Mouse (Mus musculus) cerebellum, adult (tissue): ENCODE measurements around the gene Siglece.

ENCODE experiments used
- ATAC-seq: cut with Nextera tagmentation; 2 replicates; pipeline ENCODE4 v1.9.2; 2017; ENCODE audit warnings: mild to moderate bottlenecking, moderate library complexity, mixed read lengths; ENCODE audit not compliant: insufficient number of reproducible peaks, low FRiP score, low TSS enrichment

Siglece gene

DNA sequence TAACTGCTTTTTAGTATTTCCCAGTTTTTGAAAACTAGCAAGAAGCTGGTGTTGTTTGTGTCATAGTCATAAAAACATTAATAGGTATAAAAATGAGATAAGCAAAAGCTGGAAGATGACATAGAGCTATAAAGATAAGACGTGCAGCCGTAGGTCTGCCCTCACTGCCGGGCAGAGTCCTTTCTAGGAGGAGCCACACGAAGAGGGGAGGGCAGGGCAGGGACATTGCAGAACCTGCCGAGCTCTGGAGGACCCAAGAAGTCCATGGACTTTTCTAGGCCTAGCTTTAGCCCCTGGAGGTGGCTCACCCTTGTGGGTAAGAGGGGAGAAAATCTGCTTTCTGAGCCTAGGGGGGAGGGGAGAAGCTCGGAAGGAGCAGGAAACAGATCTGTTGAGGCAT lies 25.5 kb downstream of the Siglece start, which contains the start of gene Ceacam18:
Gene Ceacam18, plus strand, starts transcription at position 208 of the 400 bp plus-strand sequence.
- ATAC-seq = no peak

DNA sequence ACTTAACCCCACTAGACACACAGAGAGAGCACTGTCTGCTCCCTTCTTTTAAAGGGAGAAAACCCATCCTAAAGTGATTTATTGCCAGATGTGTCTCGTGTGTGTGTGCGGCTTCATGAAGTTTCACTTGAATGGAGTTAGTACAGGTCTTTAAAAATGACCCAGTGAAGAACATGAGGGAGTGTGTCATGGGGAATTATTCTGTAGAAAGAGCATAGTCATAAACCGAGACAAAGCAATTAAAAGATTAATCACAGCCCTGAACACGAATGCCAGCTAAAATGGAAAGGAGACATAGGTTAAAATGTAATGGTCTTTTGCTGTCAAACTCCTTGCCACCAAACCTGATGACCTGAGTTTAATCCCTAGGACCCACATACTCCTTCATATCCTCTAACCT lies 26.0 kb downstream of the Siglece start:
- ATAC-seq = no peak

DNA sequence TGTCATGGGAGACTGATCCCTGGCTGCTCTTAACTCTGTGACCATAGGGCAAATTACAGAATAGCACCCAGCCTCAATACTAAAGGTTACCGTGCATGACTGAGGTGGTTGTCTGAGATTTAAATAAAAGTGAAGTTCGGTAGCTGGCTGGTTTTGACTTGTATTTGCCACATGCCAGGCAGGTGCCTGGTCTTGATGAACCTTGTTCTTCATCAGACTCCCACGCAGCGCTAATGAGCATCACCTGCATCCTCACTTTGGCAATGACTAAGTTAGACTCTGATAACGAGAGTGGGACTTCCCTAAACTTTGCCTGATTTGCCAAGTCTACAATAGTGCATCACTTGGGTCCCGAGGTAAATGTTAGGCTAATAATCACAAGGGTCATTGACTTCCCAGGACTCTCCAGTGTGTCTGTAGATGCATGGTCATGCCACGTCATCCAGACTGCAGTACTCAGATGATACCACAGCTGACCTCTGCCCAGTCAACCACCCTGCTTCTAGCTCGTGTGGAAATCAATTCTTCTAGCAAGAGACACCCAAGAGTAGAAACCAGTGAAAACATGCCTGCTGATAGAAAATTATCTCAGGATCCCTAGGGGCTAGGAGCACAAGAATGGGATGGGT lies 34.1 kb downstream of the Siglece start:
- no peak for ATAC-seq

DNA sequence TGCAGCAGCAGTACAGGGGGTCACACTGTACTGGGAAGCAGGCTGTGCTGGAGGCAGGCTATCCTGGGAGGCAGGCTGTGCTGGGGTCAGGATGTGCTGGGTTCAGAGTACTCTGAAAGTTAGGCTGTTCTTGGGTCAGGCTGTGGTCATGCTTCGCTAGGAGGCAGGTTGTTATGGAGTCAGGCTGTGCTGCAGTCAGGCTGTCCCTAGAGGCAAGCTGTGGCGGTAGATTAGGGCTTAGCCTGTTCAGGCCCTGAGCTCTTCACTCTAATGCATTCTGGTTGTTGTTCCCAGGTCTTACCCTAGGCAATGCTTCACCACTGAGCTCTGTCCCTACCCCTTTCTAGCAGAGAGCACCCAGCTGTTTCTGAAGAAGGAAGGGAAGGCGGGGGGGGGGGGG lies 34.9 kb downstream of the Siglece start:
- ATAC-seq = no peak

DNA sequence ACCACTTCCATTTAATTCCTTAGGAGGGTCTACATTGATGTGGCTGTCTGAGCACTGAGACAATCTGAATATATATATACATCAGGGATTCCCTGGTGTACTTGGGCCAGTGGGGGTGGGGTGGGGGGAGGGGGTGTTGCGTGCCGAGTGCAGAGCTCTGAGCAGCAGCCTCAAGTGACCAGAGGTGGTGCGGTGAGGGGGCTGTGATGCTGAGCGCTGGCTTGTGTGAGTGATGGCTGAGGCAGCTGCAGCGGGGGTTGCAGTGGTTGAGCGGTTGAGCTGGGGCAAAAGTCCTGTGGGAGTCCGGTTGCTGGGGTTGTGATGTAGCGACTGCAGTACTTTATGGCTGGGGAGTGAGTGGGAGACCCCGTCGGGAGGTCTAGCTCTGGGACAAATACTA lies 36.1 kb downstream of the Siglece start:
- no peak for ATAC-seq

DNA sequence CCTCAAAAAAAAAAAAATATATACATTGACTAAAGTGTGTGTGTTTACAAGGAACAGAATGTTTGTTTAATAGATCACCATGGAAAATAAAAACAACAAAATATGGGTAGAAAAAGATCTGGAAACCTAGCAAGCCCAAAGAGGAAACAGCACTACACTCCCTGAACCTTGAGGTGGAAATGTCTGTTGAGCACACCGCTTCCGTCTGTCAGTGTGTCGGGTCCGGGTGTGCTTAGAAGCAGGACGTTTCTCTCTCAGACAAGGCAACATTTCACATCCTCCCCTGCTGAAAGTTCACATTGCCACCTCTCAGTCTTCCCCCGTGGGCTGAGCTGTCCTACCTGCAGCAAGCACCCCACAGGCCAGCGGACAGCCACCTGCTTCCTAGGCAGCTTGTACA lies 37.0 kb downstream of the Siglece start:
- no peak for ATAC-seq

DNA sequence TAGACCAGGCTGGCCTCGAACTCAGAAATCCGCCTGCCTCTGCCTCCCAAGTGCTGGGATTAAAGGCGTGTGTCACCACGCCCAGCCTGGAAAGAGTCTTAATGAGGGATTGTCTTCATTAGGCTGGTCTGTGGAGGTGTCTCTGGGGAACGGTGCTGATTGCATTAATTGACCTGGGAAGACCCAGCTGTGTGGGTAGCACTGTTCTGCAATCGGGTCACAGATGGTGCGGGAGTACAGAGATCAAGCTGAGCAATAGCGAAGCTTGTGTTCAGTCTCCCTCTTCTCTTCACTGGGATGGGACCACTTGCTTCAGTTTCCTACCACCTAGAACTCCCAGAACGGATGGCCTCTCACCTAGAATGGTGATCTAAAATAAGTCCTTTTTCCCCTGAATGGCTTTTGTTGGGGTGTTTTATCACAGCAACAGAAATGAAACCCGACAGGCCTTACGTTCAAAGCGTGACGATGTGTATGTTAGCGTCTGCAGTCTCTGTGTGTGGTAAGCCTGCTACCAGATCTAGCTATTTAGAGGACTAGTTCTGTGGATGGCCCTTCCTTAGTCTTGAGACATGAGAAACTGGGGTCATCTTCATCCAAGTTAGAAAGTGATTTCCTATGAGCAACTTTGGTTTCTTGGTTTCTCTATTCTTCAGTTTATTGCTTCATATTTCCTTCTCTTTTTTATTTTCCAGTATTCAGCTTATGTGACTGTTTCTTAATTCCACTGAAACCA lies 46.0 kb downstream of the Siglece start:
- ATAC-seq = no peak

DNA sequence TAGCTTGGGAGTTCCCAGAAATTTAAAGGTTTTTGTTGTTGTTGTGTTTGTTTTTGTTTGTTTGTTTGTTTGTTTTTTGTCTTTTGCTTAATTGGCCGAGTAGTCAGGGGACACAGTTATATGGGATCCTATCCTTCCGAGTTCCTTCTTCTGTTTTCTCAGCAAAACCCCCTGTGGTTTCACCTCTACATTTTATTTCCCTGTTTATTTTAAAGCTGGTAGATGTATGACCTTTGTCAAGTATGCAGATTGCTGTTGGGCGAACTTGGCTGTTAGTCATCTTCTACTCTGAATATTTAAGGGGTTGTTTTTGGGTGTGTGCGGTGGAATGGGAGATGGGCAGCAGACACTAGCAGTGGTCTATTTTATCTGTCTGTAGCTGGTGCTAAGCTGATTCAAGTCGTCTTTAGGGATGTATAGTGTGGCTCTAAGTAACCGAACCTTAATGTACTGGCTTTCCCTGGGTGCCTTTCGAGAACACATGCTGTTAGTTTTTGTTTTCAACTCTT lies 51.6 kb downstream of the Siglece start:
- ATAC-seq = no peak

DNA sequence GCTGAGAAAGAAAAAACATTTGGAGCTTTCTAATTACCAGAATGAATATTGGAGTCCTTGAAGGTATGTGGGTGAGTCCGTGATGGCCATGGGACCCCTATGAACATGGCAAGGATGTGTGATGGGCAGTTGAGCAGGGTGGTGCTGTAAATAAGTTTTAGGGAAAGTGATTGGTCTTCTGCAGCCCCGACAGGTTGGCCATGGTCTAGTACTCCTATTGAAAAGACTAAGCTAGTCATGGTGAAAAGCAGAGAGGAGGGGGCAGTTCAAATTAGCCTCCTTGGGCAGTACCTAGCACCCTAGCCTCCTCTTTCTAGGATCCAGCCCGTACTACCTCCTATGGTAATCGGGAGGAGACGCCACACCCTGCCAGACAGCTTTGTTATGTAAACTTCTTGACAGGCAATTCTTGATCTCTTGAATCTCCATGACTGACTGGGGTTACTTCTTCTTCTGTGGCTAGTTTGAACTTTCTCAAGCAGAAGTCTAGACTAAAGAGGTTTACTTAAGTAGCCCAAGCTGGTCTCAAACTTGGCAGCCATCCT lies 52.1 kb downstream of the Siglece start:
- ATAC-seq = no peak

DNA sequence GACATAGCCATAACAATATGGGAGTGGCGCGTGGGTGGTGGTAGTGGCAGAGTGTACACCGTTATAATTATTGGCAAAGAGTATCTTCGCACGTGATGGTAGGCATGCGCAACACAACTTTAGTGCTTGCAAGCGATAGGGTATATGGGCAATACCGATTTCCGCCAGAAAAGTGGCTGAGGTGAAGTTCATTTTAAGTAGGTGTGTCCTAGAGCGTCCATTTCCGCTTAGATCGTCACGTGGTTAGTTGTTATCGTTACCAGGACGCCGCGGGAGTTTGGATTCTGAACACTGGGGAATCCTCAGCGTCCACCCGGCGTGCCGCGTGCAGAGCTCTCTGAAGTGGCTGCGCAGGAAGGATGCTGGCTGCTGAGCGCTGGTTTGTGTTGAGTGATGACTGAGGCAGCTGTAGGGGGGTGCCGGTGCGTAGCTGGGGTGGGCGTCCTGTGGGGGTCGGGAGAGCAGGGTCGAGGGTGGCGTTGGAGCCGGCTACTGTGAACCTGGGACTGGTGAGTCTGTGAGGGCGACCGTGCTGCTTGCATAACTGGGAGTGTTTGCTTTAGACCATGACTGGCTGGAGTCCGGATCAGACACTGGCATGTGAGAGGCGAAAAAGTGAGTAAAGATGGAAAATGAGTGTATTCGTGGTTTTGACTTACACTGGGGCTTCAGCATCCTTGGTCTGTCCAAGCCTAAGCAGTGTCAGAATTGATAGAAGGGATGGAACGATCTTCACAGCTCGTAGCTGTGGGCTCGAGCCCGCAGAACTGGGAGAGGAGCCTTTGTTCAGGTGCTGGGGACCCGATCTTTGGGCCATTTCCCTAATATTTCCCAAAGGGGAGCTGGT lies 52.8 kb downstream of the Siglece start, which contains the start of gene Zfp819:
Gene Zfp819, plus strand, starts transcription at position 274 of the 847 bp plus-strand sequence.
- ATAC-seq = no peak

DNA sequence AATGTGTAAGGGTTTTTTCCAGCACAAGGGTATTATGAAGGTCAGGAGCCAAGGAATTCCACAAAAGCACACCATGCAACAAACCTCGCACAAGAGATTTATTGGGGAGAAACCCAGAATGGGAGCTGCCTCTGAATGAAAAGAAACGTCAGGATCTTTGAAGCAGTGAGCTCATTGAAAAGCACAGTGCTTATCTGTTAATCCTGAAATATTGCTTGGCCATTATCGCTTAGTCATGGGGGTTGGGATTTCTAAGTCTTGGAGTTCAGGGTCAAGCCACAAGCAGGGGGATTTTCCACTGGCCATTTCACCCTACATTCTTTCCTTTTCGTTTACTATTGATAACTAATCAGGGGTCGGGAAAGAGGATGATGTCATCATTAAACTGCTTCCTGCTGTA lies 58.1 kb downstream of the Siglece start:
- no peak for ATAC-seq
